Mouse (Mus musculus) macrophage (primary cell): Measurements from ENCODE around the gene Ptprt. TPM values are rescaled to one million over a fixed set of nuclear protein-coding genes. Genes with fewer than 3 reads are reported as not detected.

Experiments
- H3K27ac ChIP-seq: fragments of 350-480 bp; formaldehyde crosslinking; 2 replicates; pipeline ENCODE4 v1.9.0; 2021
- H3K36me3 ChIP-seq: fragments of 350-480 bp; formaldehyde crosslinking; 2 replicates; pipeline ENCODE4 v1.9.0; 2021; ENCODE audit errors: inconsistent target
- H3K4me3 ChIP-seq: fragments of 350-480 bp; formaldehyde crosslinking; 2 replicates; pipeline ENCODE4 v1.9.0; 2021; ENCODE audit errors: inconsistent target
- H3K79me2 ChIP-seq: fragments of 350-480 bp; formaldehyde crosslinking; 2 replicates; pipeline ENCODE4 v1.9.0; 2021; ENCODE audit errors: inconsistent target
- WGBS: methylation state at CpG from one replicate; pipeline ENCODE4 v1.1.7; 2026; ENCODE audit warnings: inconsistent platforms; ENCODE audit not compliant: missing documents; 5-methylcytosine and 5-hydroxymethylcytosine counted together
- polyA plus RNA-seq: library from polyadenylated mRNA; stranded (reverse); fragments of 250-400 nt; gene quantifications from 3 replicates; pipeline ENCODE4 v1.2.4, GENCODE M21; 2018; ENCODE audit warnings: inconsistent platforms

Gene Ptprt
- polyA plus RNA-seq, 1 experiment from 2014 or later: not detected

- Histone ChIP-seq H3K27ac (no peak overlapping the region), H3K36me3 (no peaks in the 10 kb centered on the region), H3K79me2 (no peaks in the 10 kb centered on the region), H3K4me3 (no peak overlapping the region)
- 83% methylated on average over 4 of the region's 4 CpGs for WGBS
Measured at GRCm38 (mm10) chr2:162411014-162411413, 249.9 kb downstream of the Ptprt start.

GRCm38 (mm10) chr2:162409245-162409644 lies 251.7 kb downstream of the Ptprt start:
- H3K79me2 ChIP-seq: no peaks in the 10 kb centered on the region
- WGBS: 82% methylated on average over 8 of the region's 8 CpGs
- H3K36me3 ChIP-seq: no peaks in the 10 kb centered on the region
- no peak overlapping the region for H3K27ac ChIP-seq
- H3K4me3 ChIP-seq: no peak overlapping the region

GRCm38 (mm10) chr2:162401316-162402100 lies 259.4 kb downstream of the Ptprt start:
- WGBS: 58% methylated on average over 6 of the region's 6 CpGs
- Histone ChIP-seq H3K79me2 (no peaks in the 10 kb centered on the region), H3K27ac (no peak overlapping the region), H3K36me3 (no peaks in the 10 kb centered on the region), H3K4me3 (no peak overlapping the region)

- Histone ChIP-seq H3K79me2 (no peaks in the 10 kb centered on the region), H3K4me3 (no peak overlapping the region), H3K27ac (no peak overlapping the region), H3K36me3 (no peaks in the 10 kb centered on the region)
- WGBS: 73% methylated on average over 6 of the region's 6 CpGs
Measured at GRCm38 (mm10) chr2:162394601-162395000, 266.3 kb downstream of the Ptprt start.

GRCm38 (mm10) chr2:162391834-162392233 lies 269.1 kb downstream of the Ptprt start:
- Histone ChIP-seq H3K27ac (no peak overlapping the region), H3K79me2 (no peaks in the 10 kb centered on the region), H3K36me3 (no peaks in the 10 kb centered on the region), H3K4me3 (no peak overlapping the region)
- 87% methylated on average over 4 of the region's 4 CpGs for WGBS

DNA sequence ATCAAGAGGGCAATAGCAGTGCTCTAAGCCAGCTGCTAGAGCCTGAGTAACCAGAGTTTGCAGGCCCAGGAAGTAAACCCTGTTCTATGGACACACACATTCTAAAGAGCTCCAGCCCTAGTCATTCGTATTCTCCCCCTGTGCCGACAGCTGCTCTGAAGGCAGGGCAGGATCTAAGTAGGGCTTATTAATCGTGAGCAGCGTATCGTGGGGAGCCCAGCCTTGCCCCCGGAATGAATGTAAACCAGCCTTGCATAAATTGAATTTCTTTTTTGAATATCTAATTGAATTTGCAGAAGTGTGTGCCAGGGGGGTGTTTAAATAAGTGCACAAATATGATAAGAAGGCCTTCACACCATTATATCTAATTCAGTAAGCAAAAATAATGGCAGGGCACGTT lies 283.6 kb downstream of the Ptprt start:
- no peak overlapping the region for H3K4me3 ChIP-seq
- no peaks in the 10 kb centered on the region for H3K79me2 ChIP-seq
- H3K36me3 ChIP-seq: no peaks in the 10 kb centered on the region
- 90% methylated on average over 7 of the region's 7 CpGs for WGBS
- H3K27ac ChIP-seq: no peak overlapping the region

- Histone ChIP-seq H3K27ac (no peak overlapping the region), H3K79me2 (no peaks in the 10 kb centered on the region), H3K36me3 (no peaks in the 10 kb centered on the region), H3K4me3 (no peak overlapping the region)
- WGBS: 60% methylated on average over 1 of the region's 1 CpGs
Measured at GRCm38 (mm10) chr2:162349047-162349446, 311.9 kb downstream of the Ptprt start.

DNA sequence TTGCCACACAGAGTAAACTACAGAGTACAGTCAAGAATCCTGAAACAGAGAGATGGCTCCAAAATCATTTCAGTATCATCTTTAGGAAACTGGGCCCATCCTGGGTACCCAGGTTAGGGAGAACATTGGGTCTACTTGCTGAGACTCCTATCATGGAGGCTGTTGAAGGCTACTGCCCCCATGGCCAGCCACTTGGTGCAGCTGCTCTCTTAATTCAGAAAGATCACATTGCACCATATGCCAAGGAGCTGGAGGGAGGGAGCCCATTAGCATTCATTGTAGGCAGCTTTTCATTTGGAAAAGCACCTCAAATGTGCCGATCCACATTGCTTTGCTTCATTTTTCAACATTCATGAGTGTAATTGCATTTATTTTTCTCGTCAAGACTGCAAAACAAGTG lies 319.1 kb downstream of the Ptprt start:
- Histone ChIP-seq H3K4me3 (no peak overlapping the region), H3K27ac (no peak overlapping the region), H3K36me3 (no peaks in the 10 kb centered on the region), H3K79me2 (no peaks in the 10 kb centered on the region)
- WGBS: 63% methylated on average over 2 of the region's 2 CpGs

DNA sequence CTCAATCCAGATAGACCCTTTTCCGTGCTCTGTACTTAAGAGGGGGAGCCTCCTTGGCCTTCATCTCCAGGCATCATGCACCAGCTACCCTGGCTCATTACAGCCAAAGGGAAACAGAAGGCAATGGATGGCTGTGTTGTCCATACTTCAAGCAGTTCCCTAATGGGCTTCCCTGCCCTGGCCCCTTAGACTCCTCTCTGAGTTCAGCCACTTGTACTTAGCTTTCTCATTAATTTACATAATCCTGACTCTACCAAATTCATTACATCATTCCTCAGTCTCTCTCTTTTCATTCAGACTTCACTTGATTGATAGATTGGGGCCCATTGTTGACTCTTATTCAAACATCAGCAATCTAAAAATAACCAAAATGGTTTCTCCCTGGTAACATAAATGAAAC lies 320.7 kb downstream of the Ptprt start:
- Histone ChIP-seq H3K4me3 (no peak overlapping the region), H3K27ac (no peak overlapping the region), H3K79me2 (no peaks in the 10 kb centered on the region), H3K36me3 (no peaks in the 10 kb centered on the region)
- WGBS: 90% methylated on average over 1 of the region's 1 CpGs

- H3K27ac ChIP-seq: no peak overlapping the region
- no peak overlapping the region for H3K4me3 ChIP-seq
- no peaks in the 10 kb centered on the region for H3K79me2 ChIP-seq
- WGBS: 87% methylated on average over 5 of the region's 5 CpGs
- H3K36me3 ChIP-seq: no peaks in the 10 kb centered on the region
Measured at GRCm38 (mm10) chr2:162332066-162332683, 328.8 kb downstream of the Ptprt start.

GRCm38 (mm10) chr2:162329430-162329829 lies 331.5 kb downstream of the Ptprt start:
- no peaks in the 10 kb centered on the region for H3K36me3 ChIP-seq
- WGBS: 84% methylated on average over 9 of the region's 9 CpGs
- H3K4me3 ChIP-seq: no peak overlapping the region
- H3K27ac ChIP-seq: no peak overlapping the region
- no peaks in the 10 kb centered on the region for H3K79me2 ChIP-seq

DNA sequence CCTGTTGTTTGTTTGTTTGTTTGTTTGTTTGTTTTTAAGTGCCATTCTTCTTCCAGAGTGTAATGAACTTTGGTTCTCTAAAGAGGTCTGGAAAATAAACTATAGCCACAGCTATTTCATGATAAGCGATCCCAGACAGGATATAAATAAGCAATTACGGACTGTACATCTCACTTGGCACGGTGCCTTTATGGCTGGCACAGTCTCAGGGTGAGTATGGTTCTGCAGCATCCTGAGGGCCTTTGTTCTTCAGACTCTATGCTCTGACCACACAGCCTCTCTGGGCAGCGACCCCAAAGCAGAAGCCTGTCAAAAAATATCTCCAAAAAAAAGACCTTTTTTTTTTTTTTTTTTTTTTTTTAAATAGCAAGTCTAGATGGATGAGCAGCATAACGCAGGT lies 338.5 kb downstream of the Ptprt start:
- 86% methylated on average over 5 of the region's 5 CpGs for WGBS
- no peaks in the 10 kb centered on the region for H3K79me2 ChIP-seq
- no peaks in the 10 kb centered on the region for H3K36me3 ChIP-seq
- no peak overlapping the region for H3K4me3 ChIP-seq
- H3K27ac ChIP-seq: no peak overlapping the region

DNA sequence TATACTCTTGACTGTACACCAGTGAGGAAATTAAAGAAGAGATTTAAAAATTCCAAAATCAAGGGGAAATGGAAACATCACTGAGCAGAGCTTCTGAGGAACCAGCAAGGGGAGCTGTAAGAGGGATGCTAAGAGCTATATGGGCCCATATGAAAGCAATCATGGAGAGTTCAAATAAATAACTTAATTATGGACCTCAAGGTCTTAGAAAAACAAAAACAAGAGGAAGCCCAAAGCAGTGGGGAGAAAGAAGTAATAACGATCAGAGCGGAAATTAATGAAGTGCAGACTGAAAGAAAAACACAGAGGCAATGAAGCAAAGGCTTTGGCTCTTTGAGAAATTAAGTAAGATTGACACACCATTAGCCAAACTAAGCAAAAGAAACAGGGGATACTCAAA lies 353.0 kb downstream of the Ptprt start:
- WGBS: 100% methylated on average over 2 of the region's 2 CpGs
- H3K36me3 ChIP-seq: no peaks in the 10 kb centered on the region
- no peak overlapping the region for H3K4me3 ChIP-seq
- H3K27ac ChIP-seq: no peak overlapping the region
- no peaks in the 10 kb centered on the region for H3K79me2 ChIP-seq

DNA sequence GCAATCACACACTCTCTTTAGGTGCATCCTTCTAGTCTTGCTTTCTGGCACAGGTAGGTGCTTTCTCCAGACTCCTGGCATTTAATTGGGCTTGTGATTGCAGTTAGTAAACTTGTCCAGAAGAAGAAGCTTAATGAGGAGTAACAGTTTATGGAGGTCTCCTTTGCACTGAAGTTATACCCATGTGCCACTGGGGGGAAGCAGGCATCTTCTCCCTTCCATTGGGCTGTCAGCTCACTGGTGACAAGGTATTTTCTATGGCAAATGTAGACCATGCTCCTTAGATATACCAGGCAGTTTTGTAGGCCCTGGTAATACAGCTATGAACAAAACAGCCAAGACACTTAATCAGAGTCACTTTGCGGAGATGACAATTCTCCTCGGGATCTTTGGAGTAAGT lies 366.9 kb downstream of the Ptprt start:
- 92% methylated on average over 2 of the region's 2 CpGs for WGBS
- no peak overlapping the region for H3K27ac ChIP-seq
- no peaks in the 10 kb centered on the region for H3K79me2 ChIP-seq
- H3K36me3 ChIP-seq: no peaks in the 10 kb centered on the region
- no peak overlapping the region for H3K4me3 ChIP-seq

GRCm38 (mm10) chr2:162282606-162283005 lies 378.3 kb downstream of the Ptprt start:
- WGBS: 91% methylated on average over 4 of the region's 4 CpGs
- Histone ChIP-seq H3K36me3 (no peaks in the 10 kb centered on the region), H3K4me3 (no peak overlapping the region), H3K79me2 (no peaks in the 10 kb centered on the region), H3K27ac (no peak overlapping the region)
